Mouse (Mus musculus) splenic B cell, adult 2 months (primary cell): Measurements from ENCODE around the gene 4833420G17Rik.
A peak's percentile ranks its signal among the peaks of the same experiment; 100 is the strongest.

Experiments
- DNase-seq: peaks from one replicate; pipeline ENCODE4 v3.0.0-alpha.2; 2011; ENCODE audit warnings: low read depth, low spot score
- H3K27me3 ChIP-seq: 2 replicates; pipeline ENCODE4 v1.6.1; 2012; ENCODE audit warnings: mild to moderate bottlenecking, low read length, moderate library complexity, mixed read lengths; ENCODE audit not compliant: control insufficient read depth, poor library complexity, insufficient read depth, severe bottlenecking
- H3K36me3 ChIP-seq: 2 replicates; pipeline ENCODE4 v1.6.1; 2012; ENCODE audit warnings: mild to moderate bottlenecking, low read length, moderate library complexity, mixed read lengths; ENCODE audit not compliant: control insufficient read depth, poor library complexity, insufficient read depth, severe bottlenecking

4833420G17Rik gene

GRCm38 (mm10) chr13:119462596-119463560, at the start of gene 4833420G17Rik:
Gene 4833420G17Rik (plus strand): TSS chr13:119462768.
- DNase-seq, result peak; percentile 92
- Histone ChIP-seq H3K36me3 (peaks cover 3% of the 10 kb centered on the region; the same call in 1 of the 2 replicates), H3K27me3 (no peaks in the 10 kb centered on the region)

GRCm38 (mm10) chr13:119413026-119413425, 49.5 kb upstream of the 4833420G17Rik start:
- H3K36me3 ChIP-seq, result no peaks in the 10 kb centered on the region
- no peak for DNase-seq

GRCm38 (mm10) chr13:119418479-119418878, 44.1 kb upstream of the 4833420G17Rik start:
- H3K27me3 ChIP-seq, result no peaks in the 10 kb centered on the region
- no peaks in the 10 kb centered on the region for H3K36me3 ChIP-seq
- no peak for DNase-seq

More at GRCm38 (mm10) chr13:119413026-119413425, 49.5 kb upstream of the 4833420G17Rik start:
- no peaks in the 10 kb centered on the region for H3K27me3 ChIP-seq

DNA sequence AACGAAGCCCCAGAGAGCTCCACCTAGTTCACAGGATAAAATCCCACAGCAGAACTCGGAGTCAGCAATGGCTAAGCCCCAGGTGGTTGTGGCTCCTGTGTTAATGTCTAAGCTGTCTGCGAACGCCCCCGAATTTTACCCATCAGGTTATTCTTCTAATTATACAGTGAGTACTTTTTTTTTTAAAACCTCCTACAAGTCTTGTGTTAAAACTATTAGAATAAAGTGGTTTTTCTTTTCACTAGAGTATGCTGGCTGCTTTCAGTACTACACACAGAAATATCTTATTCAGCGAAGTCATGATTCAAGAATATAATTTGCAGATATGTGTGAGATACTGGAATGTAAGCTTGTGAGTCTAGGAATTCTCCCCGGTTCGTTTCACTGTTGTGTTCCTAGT, 32.4 kb upstream of the 4833420G17Rik start:
- Histone ChIP-seq H3K36me3 (no peaks in the 10 kb centered on the region), H3K27me3 (no peaks in the 10 kb centered on the region)
- peak; percentile 3 for DNase-seq

GRCm38 (mm10) chr13:119432041-119432440, 30.5 kb upstream of the 4833420G17Rik start:
- no peak for DNase-seq
- Histone ChIP-seq H3K27me3 (no peaks in the 10 kb centered on the region), H3K36me3 (no peaks in the 10 kb centered on the region)

- Histone ChIP-seq H3K36me3 (no peaks in the 10 kb centered on the region; the same call in 1 of the 2 replicates), H3K27me3 (no peaks in the 10 kb centered on the region)
- DNase-seq, result no peak
These were observed 28.2 kb upstream of the 4833420G17Rik start for GRCm38 (mm10) chr13:119434359-119434758.

GRCm38 (mm10) chr13:119442244-119442643, 20.3 kb upstream of the 4833420G17Rik start:
- no peaks in the 10 kb centered on the region for H3K27me3 ChIP-seq
- DNase-seq, result no peak
- H3K36me3 ChIP-seq, result peaks cover 2% of the 10 kb centered on the region; the same call in 1 of the 2 replicates

- no peaks in the 10 kb centered on the region for H3K27me3 ChIP-seq
- peaks cover 7% of the 10 kb centered on the region for H3K36me3 ChIP-seq
- no peak for DNase-seq
These were observed 9.0 kb upstream of the 4833420G17Rik start for GRCm38 (mm10) chr13:119453563-119453962.

DNA sequence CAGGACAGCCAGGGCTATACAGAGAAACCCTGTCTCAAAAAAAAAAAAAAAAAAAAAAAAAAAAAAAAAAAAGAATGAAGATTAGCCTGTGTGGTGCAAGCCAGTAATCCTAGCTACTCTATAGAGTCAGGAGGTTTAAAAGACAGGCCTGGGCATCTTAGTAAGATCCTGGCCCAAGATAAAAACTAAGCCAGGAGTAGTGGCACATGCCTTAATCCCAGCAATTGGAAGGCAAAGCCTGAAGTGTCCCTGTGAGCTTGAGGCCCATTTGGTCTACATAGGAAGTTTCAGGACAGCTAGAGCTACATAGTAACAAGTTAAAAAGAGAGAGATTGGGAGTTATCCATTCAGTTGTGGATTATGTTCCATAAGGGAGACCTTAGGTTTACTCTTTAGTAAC, 7.5 kb upstream of the 4833420G17Rik start:
- peaks cover 7% of the 10 kb centered on the region for H3K36me3 ChIP-seq
- no peaks in the 10 kb centered on the region for H3K27me3 ChIP-seq
- no peak for DNase-seq

DNA sequence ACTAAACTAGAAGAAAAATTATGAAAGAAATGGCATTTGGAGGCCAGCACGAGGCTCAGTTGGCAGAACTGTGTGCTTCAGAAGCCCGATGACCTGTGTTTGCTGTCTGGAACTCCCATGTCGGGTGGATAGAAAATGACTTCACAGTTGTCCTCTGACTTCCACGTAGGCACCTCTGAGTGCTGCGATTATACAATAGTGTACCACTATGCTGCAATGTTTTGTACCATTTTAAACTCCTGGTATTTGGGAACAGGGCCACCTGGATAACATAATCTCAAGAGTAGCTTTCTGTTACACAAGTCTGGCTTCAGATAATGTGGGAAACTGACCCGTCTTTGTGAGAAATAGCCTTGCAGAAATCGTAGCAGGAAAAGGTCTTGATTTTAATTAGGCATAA, 6.2 kb upstream of the 4833420G17Rik start:
- Histone ChIP-seq H3K27me3 (no peaks in the 10 kb centered on the region), H3K36me3 (peaks cover under 1% of the 10 kb centered on the region)
- no peak for DNase-seq

- DNase-seq, result no peak
- Histone ChIP-seq H3K36me3 (peaks cover 2% of the 10 kb centered on the region; the same call in 1 of the 2 replicates), H3K27me3 (no peaks in the 10 kb centered on the region)
These were observed 520 bp upstream of the 4833420G17Rik start for GRCm38 (mm10) chr13:119461900-119462595.

- no peak for DNase-seq
- Histone ChIP-seq H3K27me3 (no peaks in the 10 kb centered on the region), H3K36me3 (peaks cover 17% of the 10 kb centered on the region)
These were observed 14.1 kb downstream of the 4833420G17Rik start for GRCm38 (mm10) chr13:119476631-119477030.

DNA sequence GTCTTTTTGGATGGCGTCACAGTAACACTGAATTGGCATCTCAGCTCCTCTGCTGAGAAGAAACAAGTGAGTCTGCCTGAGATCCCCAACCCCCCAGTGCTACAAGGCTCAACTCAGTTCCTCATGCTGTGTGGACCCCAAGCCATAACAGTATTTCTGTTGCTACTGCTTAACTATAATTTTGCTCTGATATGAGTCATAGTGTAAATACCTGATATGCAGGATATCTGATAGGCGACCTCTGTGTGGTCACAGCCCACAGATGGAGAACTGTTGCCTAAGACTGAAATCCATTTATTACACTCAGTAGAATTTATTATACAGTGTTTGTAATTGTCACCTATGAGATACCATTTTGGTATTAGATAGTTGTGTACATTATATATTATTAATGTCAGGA, 15.2 kb downstream of the 4833420G17Rik start:
- Histone ChIP-seq H3K27me3 (no peaks in the 10 kb centered on the region), H3K36me3 (peaks cover 17% of the 10 kb centered on the region)
- no peak for DNase-seq

DNA sequence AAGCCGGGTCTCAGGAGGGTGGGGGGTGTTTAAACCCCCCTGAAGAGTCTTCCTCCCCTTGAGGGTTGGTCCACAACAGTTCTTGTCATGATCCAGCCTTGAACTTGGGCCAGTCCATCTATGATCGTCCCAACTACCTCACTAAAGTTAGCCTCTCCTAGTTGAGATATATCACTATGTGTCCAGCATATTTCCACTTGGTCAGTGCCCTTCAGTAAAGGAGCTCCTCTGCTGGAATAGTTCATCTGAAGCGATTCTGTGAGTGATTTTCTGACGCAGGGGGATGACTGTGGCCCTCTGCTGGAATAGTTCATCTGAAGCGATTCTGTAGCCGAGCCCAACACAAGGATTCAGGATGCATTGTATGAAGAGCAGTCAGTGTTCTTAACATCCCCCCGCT, 24.8 kb downstream of the 4833420G17Rik start:
- DNase-seq, result peak; percentile 5
- Histone ChIP-seq H3K36me3 (peaks cover 2% of the 10 kb centered on the region), H3K27me3 (no peaks in the 10 kb centered on the region)
